Mouse (Mus musculus) small intestine, adult 2 months (tissue): ENCODE results near the gene Olfr18.

Experiments used
- CTCF ChIP-seq: fragments of 200-500 bp; IDR thresholded peaks from 2 replicates; pipeline ENCODE4 v1.5.1; 2012; ENCODE audit warnings: low read depth, mild to moderate bottlenecking, control low read depth, inconsistent platforms, low read length, moderate library complexity, mixed read lengths; ENCODE audit not compliant: insufficient replicate concordance, insufficient read length; ENCODE audit errors: extremely low read depth
- POLR2A ChIP-seq: fragments of 200-500 bp; IDR thresholded peaks from 2 replicates; pipeline ENCODE4 v1.6.1; 2012; ENCODE audit warnings: low read depth, mild to moderate bottlenecking, control low read depth, inconsistent platforms, low read length, moderate library complexity

DNA sequence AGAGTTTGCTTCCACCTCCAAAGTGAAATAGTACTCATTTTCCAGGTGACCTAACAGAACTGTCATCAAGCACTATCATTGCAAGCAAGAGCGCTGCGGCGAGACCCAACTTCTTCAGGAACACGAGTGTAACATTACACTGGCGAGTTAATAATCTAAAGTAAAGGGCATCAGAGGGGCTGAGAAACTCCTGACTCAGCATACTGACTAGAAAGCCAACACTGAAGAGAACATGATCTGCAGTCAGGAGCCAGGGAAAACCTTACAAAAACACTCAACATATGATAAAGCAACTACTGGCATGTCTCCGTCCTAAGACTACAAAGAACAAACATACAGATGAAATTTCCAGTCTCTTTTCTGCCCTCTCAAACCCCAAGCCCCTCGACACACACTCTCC is 47.8 kb upstream of the Olfr18 start:
- TF ChIP-seq POLR2A = no peak
- no peak for TF ChIP-seq CTCF
